Mouse (Mus musculus): ENCODE data around the gene Trcg1.

Trcg1 gene

DNA sequence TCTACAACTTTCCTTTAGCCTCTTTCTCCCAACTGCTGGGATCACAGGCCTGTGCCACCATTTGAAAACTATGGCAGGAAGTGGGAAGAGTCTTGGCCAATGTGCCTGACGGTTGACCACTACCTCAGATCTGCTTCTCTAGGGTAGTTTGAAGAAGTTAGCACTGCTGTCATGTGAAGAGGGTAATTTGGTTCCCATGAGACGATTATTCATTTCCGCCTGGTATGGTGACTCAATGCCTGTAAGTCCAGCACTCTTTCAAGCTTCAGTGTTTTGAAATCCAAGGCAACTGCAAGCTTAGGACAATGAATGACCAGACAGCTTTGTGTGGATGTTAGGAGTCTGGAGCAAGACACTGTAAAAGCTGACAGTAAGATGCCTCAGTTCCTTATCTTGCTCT lies 2.6 kb upstream of the Trcg1 start:
- no peak for DNase-seq

DNA sequence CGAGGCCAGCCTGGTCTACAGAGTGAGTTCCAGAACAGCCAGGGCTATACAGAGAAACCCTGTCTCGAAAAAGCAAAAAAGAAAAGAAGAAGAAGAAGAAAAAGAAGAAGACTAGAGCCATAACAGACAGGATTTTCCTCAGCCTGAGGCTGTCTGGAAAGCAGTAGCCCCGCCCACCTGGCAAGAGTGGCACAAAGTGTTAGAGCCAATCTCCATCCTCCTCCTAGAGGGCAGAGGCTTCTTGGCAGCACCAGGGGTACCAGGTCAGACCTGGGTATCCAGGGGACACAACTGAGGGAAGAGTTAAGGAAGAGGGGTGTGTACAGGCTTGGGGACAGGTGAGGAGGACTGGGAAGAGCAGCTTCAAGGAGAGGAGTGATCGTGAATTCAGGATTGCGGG lies 1.3 kb downstream of the Trcg1 start:
- no peak for DNase-seq

DNA sequence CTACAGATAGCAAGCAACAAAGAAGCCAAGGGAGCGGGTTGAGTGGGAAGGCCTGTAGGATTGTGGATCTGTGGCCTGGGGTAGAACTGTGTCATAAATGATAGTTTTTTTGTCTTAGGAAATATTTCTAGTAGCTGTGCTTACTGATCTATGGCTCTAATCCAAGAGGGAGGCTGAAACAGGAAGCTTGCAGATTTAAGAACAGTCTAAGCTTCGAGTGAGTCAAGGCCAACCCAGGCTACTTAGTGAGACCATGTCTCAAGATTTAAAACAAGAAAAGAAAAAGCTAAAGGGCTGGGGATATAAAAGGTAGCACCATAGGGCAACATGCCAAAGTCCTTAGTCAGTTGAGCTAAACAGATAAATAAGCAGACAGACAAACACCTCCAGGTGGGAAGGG lies 1.9 kb downstream of the Trcg1 start:
- DNase-seq: no peak

DNA sequence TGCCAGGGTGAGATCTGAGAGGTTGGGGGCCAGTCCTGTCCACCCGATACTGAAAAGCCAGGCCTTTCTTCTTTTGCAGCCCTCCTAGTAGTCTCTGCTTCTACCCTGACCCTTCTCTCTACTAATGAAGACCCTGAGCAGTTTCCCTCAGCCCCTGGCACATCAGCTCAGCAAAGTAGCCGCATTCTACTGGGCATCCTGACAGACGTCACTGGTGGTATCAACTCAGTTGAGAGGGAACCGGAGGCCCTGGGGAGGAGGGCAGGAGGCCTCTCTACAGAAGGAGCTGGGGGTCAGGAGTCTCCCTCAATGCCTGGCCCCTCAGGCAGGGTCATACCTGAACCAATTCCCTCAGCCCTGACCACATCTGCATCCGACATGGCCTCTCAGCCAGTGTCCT lies 4.8 kb downstream of the Trcg1 start:
- no peak for DNase-seq

DNA sequence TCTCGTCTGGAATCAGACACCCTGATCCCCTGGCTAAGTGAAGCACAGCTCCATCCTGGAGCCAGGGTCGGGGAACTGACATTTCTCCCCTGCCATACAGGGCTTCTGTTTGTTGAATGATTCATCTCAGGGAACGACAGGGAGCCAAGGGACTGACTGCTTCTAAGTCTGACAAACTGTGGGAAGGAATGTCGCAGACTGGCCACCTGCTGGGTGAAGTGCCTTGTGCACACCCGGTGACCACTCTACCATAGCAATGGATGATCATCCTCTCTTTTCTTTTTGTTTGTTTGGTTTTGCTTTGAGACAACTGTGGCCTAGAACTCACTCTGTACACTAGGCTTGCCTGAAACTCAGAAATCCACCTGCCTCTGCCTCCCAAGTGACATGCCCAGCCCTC lies 6.6 kb downstream of the Trcg1 start:
- DNase-seq: no peak

DNA sequence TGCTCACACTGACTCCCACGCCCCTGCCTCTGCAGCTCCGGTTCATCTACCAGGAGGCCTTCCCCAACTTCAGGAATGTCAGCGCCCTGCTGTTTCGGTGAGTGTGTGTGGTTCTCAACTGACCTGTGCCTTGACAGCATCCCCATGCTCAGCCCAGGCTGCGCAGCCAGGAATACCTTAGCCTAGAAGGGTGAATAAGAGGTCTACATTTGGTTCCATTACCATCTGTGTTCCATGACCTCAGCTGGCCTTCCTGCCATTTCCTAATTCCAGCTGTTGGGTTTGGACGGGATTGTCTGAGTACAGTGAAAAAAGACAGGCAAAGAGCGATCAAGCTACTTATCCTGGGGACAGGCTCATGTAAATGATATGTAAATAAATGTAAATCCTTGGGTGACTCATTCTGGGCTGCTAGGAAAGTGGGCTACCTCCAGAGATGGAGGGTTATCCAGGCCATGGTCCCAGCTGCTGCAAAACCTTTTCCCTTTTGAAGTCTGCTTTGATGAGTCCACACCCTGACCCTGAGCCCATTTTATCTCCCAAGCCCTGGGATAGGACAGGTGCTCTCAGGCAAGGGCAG lies 7.8 kb downstream of the Trcg1 start:
- no peak for DNase-seq

DNA sequence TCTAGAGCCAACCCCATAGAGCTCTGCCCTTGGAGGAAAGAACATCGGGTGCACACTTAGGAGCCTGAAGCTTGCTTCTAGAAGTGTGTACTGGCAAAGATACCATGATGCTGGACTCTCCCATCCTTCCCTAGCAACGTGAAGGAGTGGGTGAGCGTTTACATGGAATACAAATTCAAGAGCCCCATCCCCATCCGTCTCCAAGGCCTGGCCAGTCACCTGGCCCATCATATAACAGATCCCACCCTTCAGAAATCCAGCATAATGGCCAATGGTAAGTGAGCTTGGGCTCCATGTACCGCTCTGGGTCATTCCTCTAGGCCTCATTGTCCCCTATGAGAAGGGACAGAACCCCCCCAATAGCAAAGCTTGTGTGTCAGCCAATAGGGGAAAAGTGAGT lies 10.1 kb downstream of the Trcg1 start:
- no peak for DNase-seq

DNA sequence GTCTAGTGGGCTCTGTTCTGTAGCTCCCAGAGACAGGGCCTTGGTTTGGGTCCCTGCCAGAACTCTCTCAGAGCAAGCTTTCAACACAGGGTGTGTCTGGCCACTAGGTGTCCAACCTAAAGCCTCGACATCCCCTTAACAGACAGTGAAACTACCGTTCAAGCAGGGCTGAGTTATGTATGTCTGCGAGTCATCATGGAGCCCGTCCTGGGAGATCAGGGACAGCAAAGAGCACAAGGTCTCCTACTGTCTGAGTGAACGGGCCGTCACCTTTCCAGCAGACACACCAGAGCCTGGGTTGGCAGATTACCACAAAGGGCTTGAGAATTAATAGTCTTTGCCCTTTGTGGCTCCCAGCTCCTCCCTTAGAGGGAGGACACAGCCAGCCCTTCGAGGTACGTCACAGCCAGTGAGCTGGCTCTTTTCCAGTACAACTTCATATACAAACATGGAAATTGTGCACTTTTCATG lies 10.9 kb downstream of the Trcg1 start:
- peak; percentile 76 for DNase-seq

DNA sequence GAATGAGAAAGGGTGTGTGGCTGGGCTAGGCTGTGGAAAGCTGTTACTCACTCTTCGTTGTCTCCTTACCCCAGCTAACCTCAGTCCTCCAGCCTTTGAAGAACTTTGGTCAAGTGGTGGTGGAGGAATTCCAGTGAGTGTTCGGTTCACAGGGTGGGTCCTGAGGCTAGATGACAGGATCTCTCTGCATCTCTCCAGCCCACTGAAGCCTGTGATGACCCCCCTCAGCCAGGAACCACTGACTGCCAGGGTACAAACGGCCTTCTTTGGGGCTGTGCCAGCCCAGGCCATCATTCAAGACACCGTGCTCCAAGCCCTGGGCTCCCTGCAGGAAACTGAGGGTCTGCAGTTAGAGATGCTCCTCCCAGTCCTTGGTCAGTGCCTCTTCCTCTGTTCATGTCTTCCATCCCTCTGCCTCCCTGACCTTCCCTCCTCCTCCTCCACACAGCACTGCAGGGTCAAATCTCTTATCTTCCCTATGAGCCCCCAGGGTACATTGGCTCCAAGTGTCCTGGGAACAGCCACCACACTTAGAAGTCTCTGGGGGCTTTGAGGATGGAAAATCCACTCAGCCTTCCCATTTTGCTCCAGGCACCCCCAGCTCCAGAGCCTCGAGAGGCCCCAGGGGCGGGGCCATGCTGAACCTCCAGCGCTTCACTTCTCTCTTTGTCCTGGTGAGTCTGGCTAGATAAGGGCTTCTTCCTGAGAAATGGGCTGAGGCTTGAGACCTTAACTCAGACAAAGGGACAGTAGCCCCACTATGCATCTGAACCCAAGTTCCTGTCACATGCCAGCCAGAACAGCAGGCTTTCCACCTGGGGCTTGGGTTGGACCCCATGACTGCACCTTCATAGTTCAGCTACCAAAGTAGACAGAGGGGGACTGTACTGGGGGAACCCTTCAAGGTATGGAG lies 11.9 kb downstream of the Trcg1 start:
- peak; percentile 44 for DNase-seq

DNA sequence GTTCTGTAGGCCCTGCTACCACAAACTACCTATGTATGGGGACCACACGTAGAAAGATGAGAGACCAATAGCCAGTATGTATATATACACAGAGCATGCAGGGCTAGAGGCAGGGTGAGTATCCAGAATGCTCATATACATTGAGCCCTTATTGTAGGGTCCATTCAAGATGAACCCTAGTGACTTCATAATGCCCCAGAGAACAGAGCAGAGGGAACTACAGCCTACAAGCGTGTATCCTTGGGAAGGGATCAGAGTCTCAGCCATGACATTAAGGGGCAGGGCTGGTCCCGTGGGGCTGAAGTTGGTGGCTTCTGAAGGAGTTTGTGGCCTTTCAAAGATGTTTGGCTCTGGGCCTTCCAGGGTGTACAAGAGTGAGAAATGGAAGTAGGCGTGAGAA lies 13.7 kb downstream of the Trcg1 start:
- no peak for DNase-seq

DNA sequence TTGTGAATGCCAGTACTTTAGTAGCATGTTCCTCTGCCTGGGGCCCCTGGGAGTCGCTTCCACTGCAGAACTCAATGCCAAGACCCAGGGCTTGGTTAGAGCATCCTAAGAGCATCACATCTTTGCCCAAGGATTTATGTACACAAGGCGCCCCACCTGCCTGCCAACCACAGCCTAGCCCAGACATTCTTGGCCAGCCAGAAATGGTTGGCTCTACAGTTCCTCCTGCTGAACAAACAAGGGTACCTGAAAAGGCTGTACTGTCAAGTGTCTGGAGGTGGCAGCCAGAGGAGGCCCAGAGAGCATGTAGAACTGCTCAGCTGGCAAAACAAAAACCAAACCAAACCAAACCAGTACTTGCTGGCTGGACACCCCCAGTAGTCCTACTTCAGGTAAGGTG lies 14.8 kb downstream of the Trcg1 start:
- DNase-seq: no peak

DNA sequence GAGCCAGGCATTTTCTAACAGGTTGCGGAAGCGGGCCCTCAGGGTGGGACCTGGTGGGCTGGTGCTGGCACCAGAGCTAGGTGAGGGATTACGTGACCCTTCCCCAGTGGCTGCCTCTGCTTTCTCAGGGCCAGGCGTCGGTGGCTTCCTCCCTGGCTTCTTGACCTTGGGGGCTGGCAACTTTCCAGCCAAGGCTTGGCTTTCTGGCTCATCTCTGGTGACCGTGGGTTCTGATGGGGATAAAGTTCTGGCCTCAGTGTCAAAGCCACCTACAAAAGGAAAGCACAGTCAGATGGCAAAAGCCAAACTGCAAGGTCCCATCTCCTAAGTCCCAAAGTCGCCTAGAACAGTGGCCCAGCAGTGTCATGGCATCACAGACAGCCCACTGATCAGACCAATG lies 17.7 kb downstream of the Trcg1 start:
- DNase-seq: no peak

DNA sequence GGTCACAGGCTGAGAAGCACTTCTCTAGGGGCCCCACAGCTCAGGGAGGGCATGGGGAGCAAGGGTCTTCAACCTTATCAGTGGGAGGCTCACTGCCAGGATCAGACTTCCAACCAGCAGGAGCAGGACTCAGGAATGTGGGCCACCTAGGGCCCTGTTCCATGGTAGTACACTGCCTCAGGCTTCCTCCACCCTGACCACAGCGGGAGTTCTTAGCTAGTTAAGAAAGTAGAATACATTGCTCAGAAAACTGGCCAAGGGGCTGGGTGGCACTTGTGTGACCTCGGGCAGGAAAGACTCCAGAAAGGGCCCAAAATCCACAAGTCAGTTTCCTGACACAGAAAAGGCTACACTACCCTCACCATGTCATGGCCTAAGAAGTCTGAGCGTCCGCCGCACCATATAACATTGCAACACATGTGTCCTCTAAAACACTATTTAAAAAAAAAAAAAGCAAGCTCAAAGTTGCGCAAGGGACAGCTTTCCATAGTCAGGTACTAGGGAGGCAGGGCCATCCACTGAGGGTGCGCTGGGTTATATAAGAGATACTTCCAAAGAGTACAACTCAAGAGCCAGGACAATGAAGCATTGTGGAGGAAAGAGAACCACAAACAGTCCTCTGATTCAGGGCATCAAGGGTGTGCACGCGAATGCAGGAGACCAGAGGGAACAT lies 18.6 kb downstream of the Trcg1 start:
- DNase-seq: no peak

DNA sequence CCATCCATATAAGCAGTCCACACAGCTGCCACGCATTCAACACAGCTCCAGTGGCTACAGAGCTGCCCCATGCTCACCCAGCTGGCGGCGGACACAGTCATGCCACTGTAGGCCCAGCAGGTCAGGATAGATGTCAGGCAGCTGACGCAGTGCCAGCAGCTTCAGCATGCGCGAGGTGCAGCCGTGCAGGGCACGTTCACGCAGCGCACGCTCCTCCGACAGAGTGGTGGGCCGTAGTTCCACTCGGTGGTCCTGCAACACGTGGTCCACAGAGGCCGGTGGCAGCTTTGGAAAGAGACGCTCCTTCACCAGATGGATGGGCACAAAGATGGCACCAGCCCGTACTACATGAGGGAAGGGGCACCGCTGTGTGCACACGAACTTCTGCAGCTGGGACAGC lies 20.0 kb downstream of the Trcg1 start:
- no peak for DNase-seq

DNA sequence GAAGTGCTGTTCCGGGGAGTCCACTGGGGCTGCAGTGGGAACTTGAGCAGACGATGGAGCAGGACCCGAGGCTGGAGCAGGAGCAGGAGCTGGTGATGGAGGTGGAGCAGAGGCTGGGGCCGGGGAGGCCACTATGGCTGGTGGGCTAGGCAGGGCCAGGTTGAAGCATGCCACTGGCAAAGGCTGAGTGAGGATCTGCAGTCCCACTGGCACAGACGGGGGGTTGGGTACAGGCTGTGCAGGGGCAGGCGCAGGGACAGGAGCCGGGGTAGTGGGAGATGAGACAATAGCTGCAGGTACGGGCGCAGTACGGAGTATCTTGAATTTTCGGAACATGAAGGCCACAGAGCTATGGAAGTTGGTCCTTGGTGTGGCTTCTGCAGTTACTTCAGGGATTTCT lies 20.5 kb downstream of the Trcg1 start:
- no peak for DNase-seq

DNA sequence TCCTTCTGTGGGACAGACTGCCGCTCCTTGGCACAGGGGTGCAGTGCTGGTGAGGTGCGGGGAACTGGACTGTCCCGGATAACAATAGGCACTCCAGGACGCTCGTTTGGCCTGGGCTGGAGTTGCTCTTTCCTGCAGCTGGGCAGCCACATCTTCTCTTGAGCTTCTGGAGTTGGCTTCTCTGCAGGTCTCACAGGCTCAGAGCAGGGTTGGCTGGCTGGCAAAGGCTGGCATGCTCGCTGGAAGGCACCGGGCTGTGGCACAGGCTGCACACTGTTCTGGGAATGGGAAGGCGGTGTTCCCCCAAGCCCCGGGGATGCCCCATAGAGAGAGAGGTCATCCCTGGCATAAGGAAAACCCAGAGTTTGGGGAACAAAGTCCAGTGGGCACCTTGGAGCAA lies 21.3 kb downstream of the Trcg1 start:
- DNase-seq: no peak

DNA sequence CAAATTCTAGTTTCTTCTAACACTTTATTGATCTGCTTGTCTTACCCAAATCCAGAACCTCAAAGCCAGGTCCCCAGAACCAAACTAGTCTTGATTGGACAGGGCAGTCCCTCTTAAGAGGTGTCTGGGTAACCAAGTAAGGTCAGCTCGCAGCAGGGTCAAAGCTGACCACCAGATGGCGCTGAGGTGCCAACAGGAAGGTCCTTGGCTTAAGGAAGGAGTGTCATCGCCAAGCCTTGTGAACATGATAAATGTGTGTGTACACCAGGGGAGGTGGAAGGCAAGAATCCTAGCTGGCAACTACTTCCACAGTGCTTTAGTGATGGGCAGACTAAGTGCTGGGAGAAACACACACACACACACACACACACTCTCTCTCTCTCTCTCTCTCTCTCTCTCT lies 23.4 kb downstream of the Trcg1 start:
- DNase-seq: peak; percentile 88

DNA sequence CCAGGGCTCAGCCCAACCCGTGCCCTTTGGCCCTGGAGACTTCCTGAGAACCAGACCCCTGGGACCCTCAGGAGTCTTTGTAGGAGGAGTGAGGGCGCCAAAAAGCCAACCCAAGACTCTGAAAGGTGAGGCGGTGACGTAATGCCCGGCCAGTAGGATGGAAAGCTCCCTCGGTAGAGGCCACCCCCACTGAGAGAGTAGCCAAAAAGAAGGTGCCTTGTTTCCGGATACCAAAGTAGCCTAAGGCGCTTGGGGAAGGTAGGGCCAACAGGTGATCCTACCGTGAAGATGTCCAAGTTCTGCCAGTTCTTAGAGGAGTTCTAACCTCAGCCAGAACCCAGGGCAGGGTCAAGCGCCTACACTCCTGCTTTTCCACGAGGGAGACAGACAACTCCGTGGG lies 24.6 kb downstream of the Trcg1 start:
- DNase-seq: no peak

DNA sequence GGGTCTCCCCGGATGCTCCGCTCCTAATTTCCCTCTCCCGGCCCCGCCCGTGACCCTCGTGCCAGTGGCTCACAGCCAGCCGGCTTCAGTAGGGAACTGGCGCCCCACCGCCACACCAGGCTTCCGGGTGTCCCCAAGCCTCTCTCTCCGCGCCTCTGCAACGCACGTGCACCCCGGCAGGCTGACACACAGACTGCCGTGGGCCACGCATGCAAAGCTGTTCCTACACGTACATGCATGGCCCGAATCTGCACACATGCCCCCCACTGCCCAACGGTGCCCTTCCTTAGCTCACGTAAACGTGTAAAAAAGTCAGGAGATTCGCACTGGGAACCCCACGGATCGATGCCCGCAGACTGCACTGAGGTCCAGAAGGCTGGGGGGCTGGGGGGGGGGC lies 25.2 kb downstream of the Trcg1 start:
- DNase-seq: peak; percentile 39

DNA sequence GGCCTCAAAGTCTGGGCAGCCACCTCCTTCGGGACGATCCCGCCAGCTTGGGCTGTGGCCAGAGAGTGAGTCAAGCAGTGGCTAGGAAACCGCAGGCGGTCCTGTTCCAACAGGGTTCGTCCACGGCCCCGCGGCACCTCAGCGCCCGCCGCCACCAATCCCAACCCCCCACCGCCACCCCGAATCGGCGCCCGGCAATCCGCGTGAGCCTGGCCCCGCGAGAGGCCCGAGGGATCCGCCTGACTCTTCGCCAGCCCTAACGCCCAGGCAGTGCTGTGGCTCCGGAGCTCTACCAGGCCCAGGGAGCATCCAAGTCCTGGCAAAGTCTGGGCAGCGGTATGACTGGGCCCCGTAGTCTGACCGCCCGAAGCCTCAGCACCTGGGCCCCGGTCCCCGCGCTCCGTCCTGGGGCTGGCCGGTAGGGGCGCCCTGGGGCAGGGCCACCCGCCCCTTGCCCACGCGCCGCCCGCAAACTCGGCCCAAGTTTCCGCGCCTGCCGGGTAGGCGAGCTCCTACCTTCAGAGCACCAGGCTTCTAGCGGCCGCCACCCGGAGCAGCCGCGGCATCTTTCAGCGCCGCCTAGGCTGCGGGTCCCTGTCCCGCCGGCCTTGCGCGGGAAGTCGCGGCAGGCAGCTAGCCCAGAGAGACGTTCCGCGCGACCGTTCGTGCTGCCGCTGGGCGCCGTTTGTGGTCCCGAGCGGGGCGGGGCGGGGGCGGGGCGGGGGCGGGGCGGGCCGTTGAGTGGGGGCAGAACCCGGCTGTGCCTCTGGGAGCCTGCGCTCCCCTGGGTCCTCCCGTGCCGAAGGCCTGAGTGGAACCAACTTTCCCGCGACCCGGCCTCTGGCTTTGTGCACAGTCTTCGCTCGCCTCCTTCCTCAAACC lies 25.8 kb downstream of the Trcg1 start, which contains the start of gene 1700017B05Rik:
1700017B05Rik (minus strand) TSS at position 700 of the 882 bp plus-strand sequence.
- DNase-seq: peak; percentile 73

DNA sequence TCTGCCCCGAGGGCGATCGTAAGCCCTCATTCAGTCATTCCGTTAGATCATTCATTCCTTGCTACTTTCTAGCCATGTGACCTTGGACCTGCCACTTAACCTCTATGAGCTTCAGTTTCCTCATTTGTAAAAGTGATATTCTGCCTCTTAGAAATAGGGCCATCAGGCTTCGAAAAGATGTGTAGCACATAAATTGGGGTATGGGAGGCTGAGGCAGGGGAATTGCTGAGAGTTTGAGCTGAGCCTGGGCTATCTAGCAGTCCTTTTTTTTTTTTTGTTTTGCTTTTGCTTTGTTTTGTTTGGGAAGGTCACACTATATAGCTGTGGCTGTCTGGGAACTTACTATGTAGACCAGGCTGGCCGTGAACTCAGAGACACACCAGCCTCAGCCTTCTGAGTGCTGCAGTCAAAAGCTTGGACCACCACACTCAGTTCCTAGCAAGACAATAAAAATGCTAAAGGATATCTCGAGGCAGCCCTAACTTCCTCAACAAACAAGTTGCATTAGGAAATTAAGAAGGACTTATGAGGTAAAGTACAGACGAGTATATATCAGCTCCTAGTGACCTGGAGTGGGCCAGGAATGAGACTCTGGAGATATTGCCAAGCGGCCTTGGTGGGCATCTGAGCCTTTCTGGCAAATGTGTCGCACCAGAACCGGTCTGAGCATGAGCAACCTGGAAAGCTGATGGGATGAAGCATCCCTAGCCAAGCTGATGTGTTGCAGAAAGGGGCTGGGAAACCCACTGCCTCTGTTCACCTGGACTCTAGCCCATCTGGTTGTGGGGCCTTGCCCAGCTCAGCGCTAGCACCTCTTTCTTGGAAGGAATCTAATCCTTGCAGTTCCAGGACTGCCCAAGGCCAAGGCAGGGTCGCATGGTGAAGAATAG lies 26.7 kb downstream of the Trcg1 start:
- no peak for DNase-seq

DNA sequence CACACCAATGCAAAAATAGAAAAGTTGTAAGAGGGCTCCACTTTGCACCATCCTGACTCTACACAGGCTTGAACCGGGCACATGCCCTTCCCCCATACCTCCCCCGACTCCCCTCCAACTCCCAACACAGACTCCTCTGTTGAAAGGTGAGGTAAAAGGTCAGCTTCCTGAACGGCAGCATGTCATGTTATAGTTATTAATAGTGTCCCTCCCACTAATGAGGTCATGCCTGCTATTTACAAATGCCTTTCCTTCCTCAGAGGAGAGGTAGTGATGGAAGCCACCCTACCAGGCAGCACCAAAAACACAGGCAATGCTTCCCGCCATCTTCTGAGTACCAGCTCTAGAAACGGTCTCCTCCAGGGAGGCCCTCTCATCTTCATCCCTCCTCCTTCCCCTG lies 28.8 kb downstream of the Trcg1 start:
- no peak for DNase-seq

All from kidney, adult 11 months (tissue).